Mouse (Mus musculus): ENCODE data around the gene 6030408B16Rik. TPM values are rescaled to one million over a fixed set of nuclear protein-coding genes. Genes with fewer than 3 reads are reported as not detected.

6030408B16Rik gene
- total and polyA plus RNA-seq, 3 experiments, result 0.70 to 6.3 (median 1.1) TPM

DNA sequence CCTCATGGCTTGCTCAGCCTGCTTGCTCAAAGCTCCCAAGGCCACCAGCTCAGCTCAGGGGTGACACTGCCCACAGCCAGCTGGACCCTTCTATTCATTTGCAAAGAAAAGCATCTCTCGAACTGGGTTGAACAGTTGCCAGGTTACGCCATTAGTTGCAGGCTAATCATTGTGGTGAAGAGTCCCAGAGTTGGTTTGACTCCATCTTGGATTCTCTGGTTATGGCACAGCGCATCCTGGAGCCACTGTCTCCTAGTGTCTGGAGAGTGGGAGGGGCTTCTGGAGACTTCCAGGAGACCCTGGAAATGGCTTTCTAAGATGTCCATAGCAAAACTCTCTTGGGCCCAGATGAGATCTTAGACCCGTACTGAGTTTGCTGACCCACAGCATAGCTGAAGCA is 22.4 kb downstream of the 6030408B16Rik start:
- H3K27ac ChIP-seq, result no peak overlapping the region
- intact Hi-C loops (cut with DNase I), result loop anchor here (1.0 kb wide), 3 partner anchors 31 to 93 kb away; partner anchors contain the start of gene Atg101
- TF ChIP-seq POLR2A (IDR thresholded peaks at IDR 0.05; ENCODE audit: insufficient read depth, low read depth, low read length) (no peak), CTCF (IDR thresholded peaks at IDR 0.05) (no peak), EP300 (IDR thresholded peaks at IDR 0.05; ENCODE audit: insufficient read depth, low read depth, low read length) (no peak)
- no peaks in the 10 kb centered on the region for H3K27me3 ChIP-seq (ENCODE audit: control insufficient read depth, insufficient read depth, low read length)
- WGBS, result 83% methylated on average over 4 of the region's 4 CpGs
- H3K4me1 ChIP-seq (ENCODE audit: control insufficient read depth, insufficient read depth, low read length), result peaks cover 20% of the 10 kb centered on the region
- H3K79me2 ChIP-seq (replicated peaks; ENCODE audit: control insufficient read depth, insufficient read depth, low read length), result no peaks in the 10 kb centered on the region
- H3K36me3 ChIP-seq (ENCODE audit: control insufficient read depth, insufficient read depth, low read length), result no peaks in the 10 kb centered on the region
- no peak overlapping the region for H3K9ac ChIP-seq (ENCODE audit: low read depth, low read length)
- no peak overlapping the region for H3K4me3 ChIP-seq
- DNase-seq, result no peak

DNA sequence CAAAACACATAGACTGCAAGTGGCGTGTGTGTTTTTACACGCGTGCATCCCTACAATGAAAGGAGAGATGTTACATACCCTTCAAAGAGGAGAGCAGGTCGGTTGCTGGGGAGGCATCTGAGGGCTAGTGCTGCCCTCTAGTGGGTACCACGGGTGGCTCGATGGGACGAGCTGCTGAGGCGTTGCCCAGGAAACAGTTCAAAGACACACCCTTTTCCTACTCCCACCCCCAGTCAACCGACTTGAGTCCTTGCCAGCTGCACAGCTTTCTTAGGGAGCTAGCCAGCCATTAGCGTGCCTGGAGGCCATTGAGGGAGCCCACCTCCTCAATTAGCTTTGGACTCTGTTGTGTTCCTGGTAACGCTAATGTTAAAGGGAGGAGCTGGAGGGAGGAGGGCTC is 22.8 kb downstream of the 6030408B16Rik start:
- H3K27ac ChIP-seq, result peak overlapping the region; percentile 52
- intact Hi-C loops (cut with DNase I), result loop anchor here (1.0 kb wide), 3 partner anchors 32 to 94 kb away; partner anchors contain the start of gene Atg101

DNA sequence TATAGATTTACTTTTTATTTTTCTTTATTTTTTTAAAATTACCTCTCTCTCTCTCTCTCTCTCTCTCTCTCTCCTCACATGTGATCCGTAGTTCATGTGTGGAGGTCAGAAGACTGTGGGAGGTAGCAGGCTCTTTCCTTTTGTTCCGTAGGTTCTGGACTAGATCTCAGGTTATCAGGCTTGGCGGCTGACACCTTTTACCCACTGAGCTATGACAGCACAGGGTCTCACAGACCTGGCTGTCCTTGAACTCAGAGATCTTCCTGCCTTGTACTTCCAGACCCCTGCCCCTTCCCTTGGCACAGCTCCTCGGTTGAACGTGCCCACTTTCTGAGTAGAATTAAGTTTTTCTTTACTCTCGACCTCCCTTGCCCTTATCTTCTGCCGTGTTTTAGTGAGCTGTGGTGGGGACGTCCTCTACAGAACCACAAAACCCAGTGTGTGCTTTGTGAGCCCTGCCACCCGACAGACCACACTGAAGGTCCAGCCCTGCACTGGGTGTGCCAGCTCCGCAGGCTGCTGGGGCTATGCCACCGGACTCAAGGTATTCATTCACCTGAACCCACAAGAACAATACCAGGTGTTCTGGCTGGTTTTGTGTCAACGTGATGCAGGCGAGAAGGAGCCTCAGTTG is 23.4 kb downstream of the 6030408B16Rik start:
- Histone ChIP-seq H3K27ac (peak overlapping the region; percentile 52), H3K4me3 (no peak overlapping the region), H3K27me3 (ENCODE audit: control insufficient read depth, insufficient read depth, low read length) (no peaks in the 10 kb centered on the region), H3K9ac (ENCODE audit: low read depth, low read length) (0 out of 2 replicates have a peak overlapping the region, but pooled peaks have one; percentile 6), H3K36me3 (ENCODE audit: control insufficient read depth, insufficient read depth, low read length) (no peaks in the 10 kb centered on the region), H3K4me1 (ENCODE audit: control insufficient read depth, insufficient read depth, low read length) (peaks cover 22% of the 10 kb centered on the region), H3K79me2 (replicated peaks; ENCODE audit: control insufficient read depth, insufficient read depth, low read length) (no peaks in the 10 kb centered on the region)
- 59% methylated on average over 13 of the region's 13 CpGs for WGBS
- intact Hi-C loops (cut with DNase I), result no loop called here
- TF ChIP-seq EP300 (IDR thresholded peaks at IDR 0.05; ENCODE audit: insufficient read depth, low read depth, low read length), result no peak
- TF ChIP-seq POLR2A (IDR thresholded peaks at IDR 0.05; ENCODE audit: insufficient read depth, low read depth, low read length), result no peak
- no peak for TF ChIP-seq CTCF (IDR thresholded peaks at IDR 0.05)
- DNase-seq, result no peak

More for the DNA sequence above, 22.8 kb downstream of the 6030408B16Rik start:
- DNase-seq, result peak; percentile 90 to 92
- Histone ChIP-seq H3K9ac (ENCODE audit: low read depth, low read length) (no peak overlapping the region), H3K4me1 (ENCODE audit: control insufficient read depth, insufficient read depth, low read length) (peaks cover 20% of the 10 kb centered on the region), H3K27me3 (ENCODE audit: control insufficient read depth, insufficient read depth, low read length) (no peaks in the 10 kb centered on the region), H3K36me3 (ENCODE audit: control insufficient read depth, insufficient read depth, low read length) (no peaks in the 10 kb centered on the region), H3K79me2 (replicated peaks; ENCODE audit: control insufficient read depth, insufficient read depth, low read length) (no peaks in the 10 kb centered on the region), H3K4me3 (no peak overlapping the region)
- 2% methylated on average over 11 of the region's 11 CpGs for WGBS
- TF ChIP-seq CTCF (IDR thresholded peaks at IDR 0.05) (peak; percentile 97), POLR2A (IDR thresholded peaks at IDR 0.05; ENCODE audit: insufficient read depth, low read depth, low read length) (peak; percentile 60), EP300 (IDR thresholded peaks at IDR 0.05; ENCODE audit: insufficient read depth, low read depth, low read length) (peak; percentile 98)

DNA sequence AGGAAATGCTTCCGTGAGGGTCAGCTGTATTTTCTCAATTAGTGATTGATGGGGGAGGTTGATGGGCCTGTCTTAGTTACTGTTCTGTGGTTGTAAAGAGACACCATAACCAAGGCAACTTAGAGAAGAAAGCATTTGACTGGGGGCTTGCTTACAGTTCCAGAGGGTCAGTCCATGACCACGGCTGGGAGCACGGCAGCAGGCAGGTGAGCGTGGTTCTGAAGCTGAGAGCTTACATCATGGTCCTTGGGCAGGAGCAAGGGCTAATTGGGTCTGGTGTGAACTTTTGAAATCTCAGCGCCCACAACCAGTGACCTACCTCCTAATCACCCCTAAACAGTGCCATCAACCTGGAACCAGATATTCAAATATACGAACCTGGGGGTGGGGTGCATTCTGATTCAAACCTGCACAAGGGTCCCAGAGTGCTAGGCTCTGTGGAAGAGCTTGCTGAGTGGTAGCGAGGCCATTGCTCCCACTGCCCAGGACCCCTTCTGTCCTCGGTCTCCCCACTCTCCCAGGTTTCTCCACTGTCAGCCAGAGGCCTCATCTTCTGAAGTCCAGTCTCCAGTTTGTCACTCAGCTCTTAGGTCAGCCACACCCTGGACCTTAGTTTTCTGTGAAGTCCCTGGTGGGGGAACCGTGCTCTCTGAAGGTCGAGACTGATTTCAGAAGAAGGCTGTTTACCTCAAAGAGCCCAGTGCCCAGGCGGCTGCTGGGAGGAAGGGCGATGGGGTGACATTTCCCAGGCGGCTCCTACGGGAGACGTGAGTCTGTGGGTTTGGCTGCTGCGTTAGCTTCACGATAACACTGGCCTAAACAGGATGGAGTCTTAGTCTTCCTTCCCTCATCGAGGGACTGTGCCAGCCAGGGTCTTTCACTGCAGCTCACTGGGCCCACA is 24.2 kb downstream of the 6030408B16Rik start:
- Histone ChIP-seq H3K27ac (peak overlapping the region; percentile 52; the same call in 1 of the 2 replicates), H3K4me3 (no peak overlapping the region), H3K4me1 (ENCODE audit: control insufficient read depth, insufficient read depth, low read length) (peaks cover 23% of the 10 kb centered on the region), H3K36me3 (ENCODE audit: control insufficient read depth, insufficient read depth, low read length) (no peaks in the 10 kb centered on the region), H3K79me2 (replicated peaks; ENCODE audit: control insufficient read depth, insufficient read depth, low read length) (no peaks in the 10 kb centered on the region), H3K27me3 (ENCODE audit: control insufficient read depth, insufficient read depth, low read length) (no peaks in the 10 kb centered on the region), H3K9ac (ENCODE audit: low read depth, low read length) (no peak overlapping the region)
- 64% methylated on average over 18 of the region's 18 CpGs for WGBS
- peak in 1 of 2 experiments; percentile 36 for DNase-seq
- no peak for TF ChIP-seq POLR2A (IDR thresholded peaks at IDR 0.05; ENCODE audit: insufficient read depth, low read depth, low read length)
- no peak for TF ChIP-seq CTCF (IDR thresholded peaks at IDR 0.05)
- no peak for TF ChIP-seq EP300 (IDR thresholded peaks at IDR 0.05; ENCODE audit: insufficient read depth, low read depth, low read length)
- intact Hi-C loops (cut with DNase I), result no loop called here

DNA sequence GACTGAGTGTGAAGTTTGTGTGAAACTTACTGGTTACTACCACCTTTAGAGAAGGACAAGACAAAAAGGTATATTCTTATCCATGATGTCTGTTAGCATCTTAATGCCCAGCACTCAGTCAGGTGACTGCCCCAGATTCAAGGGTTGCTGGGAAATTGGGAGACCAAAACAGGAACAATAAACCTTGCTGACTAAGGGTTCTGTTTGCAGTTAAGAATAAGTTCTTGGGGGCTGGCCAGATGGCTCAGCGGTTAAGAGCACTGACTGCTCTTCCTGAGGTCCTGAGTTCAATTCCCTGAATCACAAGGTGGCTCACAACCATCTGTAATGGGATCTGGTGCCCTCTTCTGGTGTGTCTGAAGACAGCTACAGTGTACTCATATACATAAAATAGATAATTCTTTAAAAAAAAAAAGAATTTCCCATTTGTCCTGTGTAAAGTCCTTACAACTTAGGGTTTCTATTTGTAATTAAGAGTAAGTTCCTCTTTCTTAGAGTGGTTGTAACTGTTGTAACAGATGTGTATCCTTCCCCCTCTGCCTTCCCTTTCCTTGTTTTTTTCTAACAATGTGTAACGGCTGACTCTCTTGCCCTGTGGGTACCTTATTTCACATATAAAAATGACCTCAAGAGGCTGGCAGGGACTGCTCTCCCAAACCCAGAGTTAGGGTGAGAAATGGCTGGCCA is 24.9 kb downstream of the 6030408B16Rik start:
- peaks cover 23% of the 10 kb centered on the region for H3K4me1 ChIP-seq (ENCODE audit: control insufficient read depth, insufficient read depth, low read length)
- no peaks in the 10 kb centered on the region for H3K79me2 ChIP-seq (replicated peaks; ENCODE audit: control insufficient read depth, insufficient read depth, low read length)
- no peaks in the 10 kb centered on the region for H3K36me3 ChIP-seq (ENCODE audit: control insufficient read depth, insufficient read depth, low read length)
- TF ChIP-seq CTCF (IDR thresholded peaks at IDR 0.05) (peak; percentile 32; the same call in 1 of the 2 replicates), EP300 (IDR thresholded peaks at IDR 0.05; ENCODE audit: insufficient read depth, low read depth, low read length) (no peak)
- H3K27me3 ChIP-seq (ENCODE audit: control insufficient read depth, insufficient read depth, low read length), result no peaks in the 10 kb centered on the region
- H3K4me3 ChIP-seq, result no peak overlapping the region
- WGBS, result 38% methylated on average over 2 of the region's 2 CpGs
- H3K27ac ChIP-seq, result peak overlapping the region; percentile 63
- DNase-seq, result no peak
- H3K9ac ChIP-seq (ENCODE audit: low read depth, low read length), result no peak overlapping the region
- intact Hi-C loops (cut with DNase I), result no loop called here

Data from heart, adult 2 months (tissue).